Mouse (Mus musculus) left cerebral cortex, postnatal 36 days (tissue): ENCODE data around the gene Parp9. TPM values are rescaled to one million over a fixed set of nuclear protein-coding genes. Genes with fewer than 3 reads are reported as not detected.
A peak's percentile ranks its signal among the peaks of the same experiment; 100 is the strongest.
"Not testable (repeated sequence)": the region's sequence is repeated elsewhere in the genome, so short reads cannot be mapped to it uniquely, and the experiment has no call there.

Experiments
- DNase-seq, 2 experiments: peaks; one replicate each; pipeline ENCODE4 v3.0.0; 2021 to 2022; ENCODE audit warnings: low spot score in 2 of 2, mixed read lengths in 1 of 2
- intact Hi-C: fragments of 180-260 bp; cut with DNase I; formaldehyde crosslinking; loops from one replicate; pipeline ENCODE4 v1.15.1; 2025
- total RNA-seq, 2 experiments: library from RNA; stranded (reverse); gene quantifications; 2 replicates each; pipeline ENCODE4 v1.2.3; 2021

The Parp9 gene
- total RNA-seq, 2 experiments from 2014 or later, result 1.8 to 2.9 TPM

GRCm38 (mm10) chr16:35983517-35984101 is 45.3 kb downstream of the Parp9 start:
- peak; percentile 71 to 82 for DNase-seq
- intact Hi-C loops, result loop anchor here (2.0 to 5.0 kb wide), 2 partner anchors 89 to 211 kb away; partner anchors contain the start of genes Ccdc58 and Fam162a

- intact Hi-C loops, result loop anchor here (5.0 kb wide), 1 partner anchor 88 kb away; the partner anchor contains the start of genes Ccdc58 and Fam162a
Measured at GRCm38 (mm10) chr16:35984471-35984870, 46.2 kb downstream of the Parp9 start.

DNA sequence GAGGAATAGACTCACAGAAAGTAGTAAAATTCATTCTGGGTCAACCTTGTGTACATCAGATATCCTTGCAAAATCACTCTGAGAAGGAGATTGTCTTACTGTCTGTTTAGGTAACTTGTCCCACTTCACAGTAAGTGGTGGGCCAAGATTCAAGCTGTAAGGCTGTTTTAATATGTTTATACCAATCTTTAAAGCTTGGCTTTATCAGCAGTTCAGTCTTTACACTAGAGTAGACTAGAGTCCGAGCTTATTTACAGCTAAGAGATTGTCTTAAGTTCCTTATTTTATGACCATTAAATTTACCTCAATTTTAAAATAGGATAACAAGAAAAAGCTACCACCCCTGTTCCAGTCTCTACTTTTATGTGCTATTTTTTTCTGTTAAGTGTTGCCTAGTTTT is 49.7 kb downstream of the Parp9 start:
- intact Hi-C loops, result no loop called here
- no peak for DNase-seq

More at GRCm38 (mm10) chr16:35984471-35984870, 46.2 kb downstream of the Parp9 start:
- DNase-seq, result no peak

DNA sequence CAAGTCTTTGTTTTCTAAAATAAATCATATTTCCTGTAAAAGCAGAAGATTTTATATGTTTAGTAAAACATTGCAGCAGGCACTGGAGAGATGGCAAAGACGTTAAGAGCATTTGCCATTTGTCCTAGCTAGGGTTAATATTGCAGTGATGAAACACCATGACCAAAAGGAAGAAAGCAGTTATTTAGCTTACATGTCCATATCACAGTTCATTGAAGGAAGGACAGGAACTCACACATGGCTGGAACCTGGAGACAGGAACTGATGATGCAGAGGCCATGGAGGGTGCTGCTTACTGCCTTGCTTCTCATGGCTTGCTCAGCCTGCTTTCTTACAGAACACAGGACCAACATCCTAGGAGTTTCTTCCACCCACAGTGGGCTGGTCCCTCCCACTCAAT is 54.1 kb downstream of the Parp9 start:
- DNase-seq, result no peak
- intact Hi-C loops, result no loop called here

DNA sequence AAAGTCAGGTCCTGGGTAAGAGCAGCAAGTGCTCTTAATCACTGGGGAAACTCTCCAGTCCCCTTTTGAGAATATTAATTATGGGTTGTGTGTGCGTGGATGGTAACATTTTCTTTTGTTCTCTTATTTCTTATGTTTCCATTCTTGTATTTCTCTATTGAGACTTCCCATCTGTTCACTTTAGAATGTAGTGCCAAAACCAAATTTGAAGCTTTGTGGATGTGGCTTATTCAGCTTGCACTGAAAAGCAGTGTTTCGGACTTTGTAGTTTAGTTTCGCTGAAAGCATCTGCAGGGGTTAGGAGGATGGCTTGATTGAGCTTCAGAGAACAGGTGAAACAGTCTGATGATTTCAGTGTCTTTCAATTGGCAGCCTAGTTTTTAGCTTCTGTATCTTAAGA is 55.0 kb downstream of the Parp9 start:
- intact Hi-C loops, result no loop called here
- no peak for DNase-seq

GRCm38 (mm10) chr16:35998852-35999251 is 60.6 kb downstream of the Parp9 start:
- intact Hi-C loops, DNase-seq: not testable (repeated sequence)

DNA sequence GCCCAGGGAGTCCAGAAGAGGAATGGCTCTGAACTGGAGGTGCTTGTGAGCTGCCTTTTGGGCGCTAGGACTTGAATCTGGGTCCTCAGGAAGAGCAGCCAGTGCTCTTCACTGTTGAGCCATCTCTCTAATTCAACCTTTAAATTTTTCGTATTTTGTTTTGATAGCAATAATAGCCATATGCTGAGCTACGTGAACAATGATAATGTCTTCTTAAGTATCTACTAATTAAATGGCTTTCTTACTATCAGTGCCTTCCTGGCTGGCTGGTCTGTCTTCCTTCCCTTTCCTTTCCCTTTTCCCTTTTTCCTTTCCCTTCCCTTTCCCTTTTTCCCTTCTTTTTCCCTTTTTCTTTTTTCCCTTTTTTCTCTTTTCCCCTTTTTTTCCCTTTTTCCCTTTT is 70.1 kb downstream of the Parp9 start:
- intact Hi-C loops, result no loop called here
- no peak for DNase-seq

DNA sequence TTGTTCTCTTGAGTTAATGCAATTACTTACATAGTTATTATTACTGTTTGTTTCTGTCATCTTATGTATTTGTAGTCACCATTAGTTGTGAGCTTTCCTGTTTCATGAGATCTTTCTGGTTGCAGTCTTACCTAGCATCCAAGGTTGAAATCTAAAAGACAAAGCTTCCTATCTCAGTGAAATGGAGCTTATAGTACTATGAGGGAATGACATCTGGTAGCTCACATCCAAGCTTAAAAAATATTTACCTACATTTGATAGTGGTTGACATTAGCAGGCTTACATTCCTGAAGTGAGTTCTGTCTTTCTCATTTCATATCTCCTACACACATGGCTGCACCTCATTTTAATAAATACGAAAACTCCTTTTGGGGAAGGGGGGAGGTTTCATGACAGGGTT is 78.1 kb downstream of the Parp9 start:
- intact Hi-C loops, result no loop called here
- DNase-seq, result no peak

Other genes with a start within 250 kb of the Parp9 start
- 10 to 100 TPM; 64.1 to 74.7 TPM for gene Dirc2, start 169.1 kb upstream of the Parp9 start, total RNA-seq
- 1 to 10 TPM; 6.1 to 7.1 TPM for gene Hspbap1, start 168.1 kb upstream of the Parp9 start, total RNA-seq
- 1 to 10 TPM; 1.0 to 1.4 TPM for gene Parp14, start 66.9 kb upstream of the Parp9 start, total RNA-seq
- gene Dtx3l, start 681 bp downstream of the Parp9 start, total RNA-seq, result 1 to 10 TPM; 3.9 to 4.2 TPM
- gene Kpna1, start 40.3 kb downstream of the Parp9 start, total RNA-seq, result 100 to 1,000 TPM; 135 to 137 TPM
- gene Wdr5b, start 102.7 kb downstream of the Parp9 start, total RNA-seq, result 1 to 10 TPM; 3.8 to 4.8 TPM
- 10 to 100 TPM; 64.6 to 65.8 TPM for gene Fam162a, start 133.1 kb downstream of the Parp9 start, total RNA-seq
- gene Ccdc58, start 133.2 kb downstream of the Parp9 start, total RNA-seq, result 10 to 100 TPM; 19.4 to 19.8 TPM
- gene Csta1, start 192.8 kb downstream of the Parp9 start, total RNA-seq, result not detected
- not detected for gene Stfa2l1, start 218.3 kb downstream of the Parp9 start, total RNA-seq
- gene Gm5483, start 245.7 kb downstream of the Parp9 start, total RNA-seq, result not detected